In the genomic region with DNA sequence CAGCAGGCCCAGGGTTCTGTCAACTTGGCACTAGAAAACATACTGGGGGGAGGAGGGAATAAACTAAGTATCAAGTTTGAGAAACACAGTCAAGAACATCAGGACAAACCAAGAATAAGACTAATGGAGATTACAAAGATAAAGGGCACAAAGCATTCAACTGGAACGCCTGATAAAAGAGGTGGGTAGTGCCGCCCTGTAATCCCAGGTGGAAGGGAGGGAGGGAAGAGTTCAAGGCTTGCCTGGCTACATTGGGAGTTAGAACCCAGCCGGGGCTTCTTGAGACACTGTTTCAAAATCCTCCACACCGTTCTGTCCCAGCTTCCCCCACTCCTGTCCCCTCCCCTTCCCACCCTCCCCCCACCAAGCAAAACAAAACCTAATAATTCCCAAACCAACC, we compare ENCODE assay signal across 24 mouse cellular contexts.
"Had no signal": no experiment of that assay in that cellular context is flagged by ENCODE, and none has a peak within 500 bp of the region (broad histone marks: within the 10 kb centered on the region; RNA-seq: fewer than 3 reads in every experiment).

No protein-coding gene starts in this region.

- H3K4me3 ChIP-seq: heart, adult 2 months; heart, embryonic 13.5 days; heart, embryonic 15.5 days; hindbrain, embryonic 10.5 days; hindbrain, embryonic 12.5 days; intestine, embryonic 15.5 days; layer of hippocampus, adult 2 months; left cerebral cortex, adult 2 months; limb, embryonic 10.5 days; limb, embryonic 12.5 days; liver, embryonic 13.5 days had no signal

- DNase-seq: gastrocnemius, postnatal 14 days; gastrocnemius, postnatal 36 days; heart, adult 2 months; heart, postnatal 14 days; heart, postnatal 4 days; kidney, adult 18-20 months; kidney, adult 8-10 months; kidney, postnatal 10 days; kidney, postnatal 25 days; kidney, postnatal 4 days; liver; liver, embryonic 13.5 days had no signal

- H3K9me3 ChIP-seq: heart, embryonic 13.5 days; heart, embryonic 15.5 days; hindbrain, embryonic 10.5 days; hindbrain, embryonic 12.5 days; intestine, embryonic 15.5 days; limb, embryonic 10.5 days; limb, embryonic 12.5 days; liver, embryonic 13.5 days had no signal

- H3K27me3 ChIP-seq: hindbrain, embryonic 12.5 days; intestine, embryonic 15.5 days; limb, embryonic 12.5 days; liver, embryonic 13.5 days had no signal

- H3K4me2 ChIP-seq: heart, embryonic 11.5 days; heart, embryonic 13.5 days; heart, embryonic 15.5 days; hindbrain, embryonic 12.5 days; hindbrain, embryonic 14.5 days; intestine, embryonic 15.5 days; limb, embryonic 12.5 days; liver, embryonic 11.5 days had no signal

- H3K27ac ChIP-seq: heart, adult 2 months; heart, embryonic 13.5 days; heart, embryonic 15.5 days; hindbrain, embryonic 10.5 days; hindbrain, embryonic 12.5 days; hindbrain, embryonic 14.5 days; intestine, embryonic 15.5 days; layer of hippocampus, adult 2 months; left cerebral cortex, adult 2 months; limb, embryonic 10.5 days; limb, embryonic 12.5 days; liver, embryonic 13.5 days had no signal

- H3K36me3 ChIP-seq: heart, embryonic 13.5 days; heart, embryonic 15.5 days; hindbrain, embryonic 10.5 days; hindbrain, embryonic 12.5 days; intestine, embryonic 15.5 days; limb, embryonic 10.5 days; limb, embryonic 12.5 days; liver, embryonic 13.5 days had no signal

- H3K9ac ChIP-seq: heart, embryonic 13.5 days; heart, embryonic 15.5 days; hindbrain, embryonic 12.5 days; hindbrain, embryonic 14.5 days; intestine, embryonic 15.5 days; limb, embryonic 12.5 days; liver, embryonic 13.5 days had no signal
